10 mouse cellular contexts compared by ENCODE assay signal in the genomic region with DNA sequence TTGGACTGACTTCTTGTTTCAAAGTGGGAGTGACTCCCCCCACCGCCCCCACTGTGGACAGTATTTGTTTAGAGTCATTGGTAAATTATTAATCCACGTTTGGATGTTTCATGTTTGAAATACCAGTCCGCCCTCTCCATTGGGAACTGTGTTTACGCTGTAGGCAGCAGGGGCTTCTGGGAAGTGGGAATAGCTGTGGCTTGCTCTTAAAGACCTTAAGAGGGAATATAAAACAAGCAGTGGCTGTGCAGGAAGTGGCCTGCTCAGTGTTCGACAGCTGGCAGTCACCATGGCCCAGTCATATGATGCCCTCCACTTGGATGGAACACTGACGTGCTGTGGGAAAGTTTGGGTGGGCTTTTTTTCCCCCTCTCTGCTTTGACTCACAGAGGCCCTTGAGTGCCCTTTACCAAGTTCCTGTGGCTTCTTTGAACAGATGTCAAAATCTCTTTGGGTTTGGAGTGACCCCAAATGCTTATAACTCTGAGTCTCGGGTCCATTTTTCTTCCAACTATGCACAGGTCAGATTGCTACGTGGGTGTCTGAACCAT. TPM values are rescaled to one million over a fixed set of nuclear protein-coding genes. Genes with fewer than 3 reads are reported as not detected.
A peak's percentile ranks its signal among the peaks of the same experiment; 100 is the strongest.
DNase-seq lines count a peak whose midpoint lies in the region; ATAC-seq lines count a peak whose summit lies in the region.
"Had no signal": no experiment of that assay in that cellular context is flagged by ENCODE, and none has a peak within 500 bp of the region (broad histone marks: within the 10 kb centered on the region; RNA-seq: fewer than 3 reads in every experiment).

No protein-coding gene starts in this region.

- H3K27ac ChIP-seq in midbrain, embryonic 14.5 days (replicated peaks; ENCODE audit: low read depth, low read length), result no peak overlapping the region
- no peak overlapping the region for H3K27ac ChIP-seq in midbrain, embryonic 15.5 days
- H3K27ac ChIP-seq in kidney, embryonic 16.5 days (ENCODE audit: low read length), result peak overlapping the region; percentile 82
- H3K27ac ChIP-seq in liver, embryonic 16.5 days (ENCODE audit: low read length), result peak overlapping the region; percentile 79
- H3K27ac ChIP-seq: hindbrain, embryonic 14.5 days had no signal

- H3K9me3 ChIP-seq in midbrain, embryonic 14.5 days (ENCODE audit: control insufficient read depth, low read length), result no peaks in the 10 kb centered on the region
- no peaks in the 10 kb centered on the region for H3K9me3 ChIP-seq in midbrain, embryonic 15.5 days
- no peaks in the 10 kb centered on the region for H3K9me3 ChIP-seq in kidney, embryonic 16.5 days (ENCODE audit: low read length)
- no peaks in the 10 kb centered on the region for H3K9me3 ChIP-seq in liver, embryonic 16.5 days (replicated peaks; ENCODE audit: control insufficient read depth, low read length)
- H3K9me3 ChIP-seq: megakaryocyte, embryonic 14.5 days had no signal

- no peaks in the 10 kb centered on the region for H3K27me3 ChIP-seq in midbrain, embryonic 14.5 days (ENCODE audit: control insufficient read depth, insufficient read depth, low read length)
- no peaks in the 10 kb centered on the region for H3K27me3 ChIP-seq in midbrain, embryonic 15.5 days (replicated peaks)
- no peaks in the 10 kb centered on the region for H3K27me3 ChIP-seq in kidney, embryonic 16.5 days (ENCODE audit: insufficient read depth, low read length)
- H3K27me3 ChIP-seq in liver, embryonic 16.5 days (ENCODE audit: control insufficient read depth, insufficient read depth, low read depth, low read length), result no peaks in the 10 kb centered on the region
- H3K27me3 ChIP-seq: megakaryocyte, embryonic 14.5 days had no signal

- H3K4me2 ChIP-seq in midbrain, embryonic 14.5 days (ENCODE audit: low read length), result no peak overlapping the region
- H3K4me2 ChIP-seq in midbrain, embryonic 15.5 days, result no peak overlapping the region
- H3K4me2 ChIP-seq in kidney, embryonic 16.5 days (replicated peaks; ENCODE audit: low read depth, low read length), result peak overlapping the region; percentile 32
- no peak overlapping the region for H3K4me2 ChIP-seq in liver, embryonic 16.5 days (ENCODE audit: low read depth, low read length)
- H3K4me2 ChIP-seq: hindbrain, embryonic 14.5 days had no signal

- no peaks in the 10 kb centered on the region for H3K36me3 ChIP-seq in midbrain, embryonic 14.5 days (ENCODE audit: control insufficient read depth, insufficient read depth, low read length)
- H3K36me3 ChIP-seq in midbrain, embryonic 15.5 days (replicated peaks), result no peaks in the 10 kb centered on the region
- no peaks in the 10 kb centered on the region for H3K36me3 ChIP-seq in kidney, embryonic 16.5 days (ENCODE audit: insufficient read depth, low read length)
- H3K36me3 ChIP-seq in liver, embryonic 16.5 days (ENCODE audit: control insufficient read depth, insufficient read depth), result no peaks in the 10 kb centered on the region

- no peak overlapping the region for H3K4me3 ChIP-seq in midbrain, embryonic 14.5 days (replicated peaks; ENCODE audit: low read depth, low read length)
- H3K4me3 ChIP-seq in midbrain, embryonic 15.5 days, result no peak overlapping the region
- no peak overlapping the region for H3K4me3 ChIP-seq in kidney, embryonic 16.5 days (ENCODE audit: low read length)
- no peak overlapping the region for H3K4me3 ChIP-seq in liver, embryonic 16.5 days (ENCODE audit: low read depth, low read length)
- H3K4me3 ChIP-seq: megakaryocyte, embryonic 14.5 days had no signal

- no peak for ATAC-seq in midbrain, embryonic 14.5 days (ENCODE audit: low FRiP score, low TSS enrichment)
- ATAC-seq in midbrain, embryonic 15.5 days (replicated peaks), result no peak
- peak; percentile 79 for ATAC-seq in kidney, embryonic 16.5 days (ENCODE audit: low FRiP score, low TSS enrichment)
- ATAC-seq in liver, embryonic 16.5 days (ENCODE audit: low read depth), result peak; percentile 78

- WGBS in midbrain, embryonic 14.5 days, result 76% methylated on average over 8 of the region's 8 CpGs
- WGBS in midbrain, embryonic 15.5 days, result 77% methylated on average over 8 of the region's 8 CpGs
- 38% methylated on average over 8 of the region's 8 CpGs for WGBS in kidney, embryonic 16.5 days
- WGBS in liver, embryonic 16.5 days (ENCODE audit: insufficient replicate concordance), result 49% methylated on average over 8 of the region's 8 CpGs

- no peak overlapping the region for H3K9ac ChIP-seq in midbrain, embryonic 14.5 days (replicated peaks; ENCODE audit: low read length)
- H3K9ac ChIP-seq in midbrain, embryonic 15.5 days, result no peak overlapping the region
- H3K9ac ChIP-seq in kidney, embryonic 16.5 days (replicated peaks; ENCODE audit: low read length), result peak overlapping the region; percentile 2; the same call in 1 of the 2 replicates
- no peak overlapping the region for H3K9ac ChIP-seq in liver, embryonic 16.5 days (ENCODE audit: low read depth, low read length)
- H3K9ac ChIP-seq: hindbrain, embryonic 14.5 days had no signal

- DNase-seq in midbrain, embryonic 14.5 days, result peak; percentile 5
- DNase-seq in yolk sac, embryonic 10.5 days (ENCODE audit: low spot score), result peak; percentile 75
- DNase-seq in left cerebral cortex, adult 18-20 months (ENCODE audit: low spot score in 2 of 2), result no peak
- DNase-seq in right cerebral cortex, postnatal 25 days, result no peak
- DNase-seq in cerebellum, postnatal 14 days, result no peak

- H3K4me1 ChIP-seq in midbrain, embryonic 14.5 days (ENCODE audit: control insufficient read depth, insufficient read depth, low read length), result no peaks in the 10 kb centered on the region
- no peaks in the 10 kb centered on the region for H3K4me1 ChIP-seq in midbrain, embryonic 15.5 days
- peaks cover 36% of the 10 kb centered on the region for H3K4me1 ChIP-seq in kidney, embryonic 16.5 days (ENCODE audit: insufficient read depth, low read length)
- H3K4me1 ChIP-seq in liver, embryonic 16.5 days (ENCODE audit: control insufficient read depth, low read depth, low read length), result peaks cover 2% of the 10 kb centered on the region

RNA-seq across cellular contexts. Expression of gene Myo1e, which starts 34.3 kb away (rescaled TPM):
- 3.8 and 6.5 TPM in 2 replicates for polyA plus RNA-seq in midbrain, embryonic 14.5 days (2014; fragmentation: Nextera tagmentation; extraction: Ambion mirVana)
- polyA plus RNA-seq in midbrain, embryonic 15.5 days (2015; fragmentation: Nextera tagmentation; extraction: Ambion mirVana), result 5.3 and 6.1 TPM in 2 replicates
- 26.4 and 27.8 TPM in 2 replicates for polyA plus RNA-seq in kidney, embryonic 16.5 days (2015; fragmentation: Nextera tagmentation; extraction: Ambion mirVana)
- 3.9 and 5.1 TPM in 2 replicates for polyA plus RNA-seq in liver, embryonic 16.5 days (2015; fragmentation: Nextera tagmentation; extraction: Ambion mirVana)
- total RNA-seq in left cerebral cortex, adult 18-20 months (2021), result 10 to 100 TPM; 12.7 to 12.8 TPM

Comparison
In these comparisons a context has a peak if more than half of its experiments do, and no peak if none do; other contexts are left out.
1. ATAC-seq: peak in kidney, embryonic 16.5 days (single experiment) and liver, embryonic 16.5 days (single experiment); none in midbrain, embryonic 14.5 days (single experiment) and midbrain, embryonic 15.5 days (single experiment).
2. DNase-seq: peak in midbrain, embryonic 14.5 days (single experiment) and yolk sac, embryonic 10.5 days (single experiment); none in left cerebral cortex, adult 18-20 months (0 of 2), right cerebral cortex, postnatal 25 days (single experiment) and cerebellum, postnatal 14 days (0 of 2).
3. H3K27ac ChIP-seq: peak in kidney, embryonic 16.5 days (single experiment) and liver, embryonic 16.5 days (single experiment); none in midbrain, embryonic 14.5 days (single experiment) and midbrain, embryonic 15.5 days (single experiment).